Mouse (Mus musculus) bone marrow, adult 2 months (tissue): ENCODE measurements at regions not wholly inside any gene's neighbourhood (a gene's known extent, or its start where the extent isn't known, plus 50 kb on each side); places are given as distances from the start of the nearest gene placed in this dataset.

Experiments
- H3K27ac ChIP-seq: fragments of 200-500 bp; 2 replicates; pipeline ENCODE4 v1.5.1; 2012; ENCODE audit warnings: low read depth, mild to moderate bottlenecking, control low read depth, inconsistent platforms, low read length; ENCODE audit not compliant: control insufficient read depth, poor library complexity, insufficient read depth
- H3K4me1 ChIP-seq: fragments of 200-500 bp; 2 replicates; pipeline ENCODE4 v1.6.1; 2011; ENCODE audit warnings: low read length; ENCODE audit not compliant: control insufficient read depth, insufficient read depth
- H3K4me3 ChIP-seq: fragments of 200-500 bp; replicated peaks from 2 replicates; pipeline ENCODE3; 2011; ENCODE audit warnings: mild to moderate bottlenecking, low read depth, low read length, control low read depth; ENCODE audit not compliant: control insufficient read depth
- CTCF ChIP-seq: fragments of 200-500 bp; IDR thresholded peaks from 2 replicates; pipeline ENCODE4 v1.5.1; 2011; ENCODE audit warnings: low read length, control low read depth; ENCODE audit not compliant: control insufficient read depth, insufficient read depth
- POLR2A ChIP-seq: fragments of 200-500 bp; IDR thresholded peaks from 2 replicates; pipeline ENCODE4 v1.6.1; 2011; ENCODE audit warnings: low read depth, mild to moderate bottlenecking, control low read depth, low read length, borderline replicate concordance; ENCODE audit not compliant: control insufficient read depth
- WGBS: fragments of 180-500 bp; shearing (Covaris S2); methylation state at CpG from one replicate; pipeline ENCODE4 v1.1.7; 2018; 5-methylcytosine and 5-hydroxymethylcytosine counted together

- no peak for TF ChIP-seq CTCF
- TF ChIP-seq POLR2A = no peak
- H3K4me3 ChIP-seq = no peak overlapping the region
- no peak overlapping the region for H3K27ac ChIP-seq
- H3K4me1 ChIP-seq = no peaks in the 10 kb centered on the region
- WGBS = 84% methylated on average over 5 of the region's 5 CpGs
These were observed 70.2 kb upstream of the Kctd3 start for GRCm38 (mm10) chr1:189077861-189078260.

DNA sequence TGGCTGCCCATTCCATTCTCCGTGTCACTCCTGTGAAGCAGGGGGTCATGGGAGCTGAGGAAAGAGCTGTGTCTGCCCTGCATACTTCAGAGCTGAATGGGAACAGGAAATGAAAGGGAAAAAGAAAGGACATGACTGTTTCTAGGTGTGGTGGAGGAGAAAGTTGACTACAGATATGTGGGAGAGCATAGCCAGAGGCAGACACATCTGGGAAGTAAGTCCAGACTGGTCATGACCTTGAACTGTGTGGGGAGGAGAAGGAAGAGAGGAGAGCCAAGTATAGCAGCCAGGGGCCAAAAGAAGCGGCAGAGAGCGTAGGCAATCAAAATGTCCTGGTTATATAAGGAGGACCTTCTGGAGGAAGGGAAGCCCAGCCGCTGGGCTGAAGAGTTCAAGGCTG is 68.6 kb upstream of the Kctd3 start:
- Histone ChIP-seq H3K4me1 (no peaks in the 10 kb centered on the region), H3K27ac (no peak overlapping the region), H3K4me3 (no peak overlapping the region)
- TF ChIP-seq POLR2A (no peak), CTCF (no peak)
- 61% methylated on average over 4 of the region's 4 CpGs for WGBS

GRCm38 (mm10) chr1:189075671-189076070 is 68.0 kb upstream of the Kctd3 start:
- H3K4me1 ChIP-seq = no peaks in the 10 kb centered on the region
- TF ChIP-seq CTCF (no peak), POLR2A (no peak)
- WGBS = 65% methylated on average over 13 of the region's 13 CpGs
- no peak overlapping the region for H3K4me3 ChIP-seq
- H3K27ac ChIP-seq = no peak overlapping the region

- WGBS = 63% methylated on average over 2 of the region's 2 CpGs
- TF ChIP-seq POLR2A = no peak
- TF ChIP-seq CTCF = no peak
- Histone ChIP-seq H3K4me1 (no peaks in the 10 kb centered on the region), H3K4me3 (no peak overlapping the region), H3K27ac (no peak overlapping the region)
These were observed 64.9 kb upstream of the Kctd3 start for GRCm38 (mm10) chr1:189072516-189072915.

GRCm38 (mm10) chr1:189068204-189068603 is 60.6 kb upstream of the Kctd3 start:
- Histone ChIP-seq H3K4me3 (no peak overlapping the region), H3K4me1 (no peaks in the 10 kb centered on the region), H3K27ac (no peak overlapping the region)
- TF ChIP-seq CTCF (no peak), POLR2A (no peak)
- whole genome bisulfite sequencing = 49% methylated on average over 3 of the region's 3 CpGs

DNA sequence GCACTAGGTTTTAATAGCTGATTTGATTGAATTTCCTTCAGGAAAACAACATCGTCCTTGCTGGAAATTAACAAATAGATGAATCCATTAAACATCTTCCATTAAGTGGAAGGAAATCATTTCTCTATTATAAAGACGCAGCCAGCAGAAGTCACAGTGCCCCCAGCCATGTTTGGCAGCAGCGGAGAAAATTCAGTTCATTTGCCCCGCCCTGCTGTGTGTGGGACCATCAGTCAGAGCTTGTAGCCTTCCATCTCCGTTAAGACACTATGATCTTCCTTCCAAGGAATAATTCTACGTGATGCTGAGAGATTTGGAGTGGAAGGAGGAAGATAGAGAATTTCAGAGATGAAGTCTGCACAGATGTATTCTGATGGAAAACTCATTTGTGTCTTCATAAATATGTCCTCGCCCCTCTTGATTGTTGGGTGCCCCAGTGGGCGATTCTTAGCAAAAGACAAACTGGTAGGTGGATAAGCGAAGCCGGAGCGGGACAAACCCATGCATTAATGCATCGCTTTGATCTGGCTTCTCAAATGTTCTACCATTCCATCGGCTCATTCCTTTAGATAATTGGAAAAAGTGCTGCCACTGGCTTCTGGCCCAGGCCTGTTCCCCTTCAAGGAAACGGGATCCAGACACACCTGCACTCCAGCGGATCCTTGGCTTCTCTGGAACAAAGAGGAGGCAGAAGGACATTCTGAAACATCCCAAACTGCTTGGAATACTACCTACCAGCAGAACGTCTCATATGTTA is 59.7 kb upstream of the Kctd3 start:
- TF ChIP-seq POLR2A = no peak
- TF ChIP-seq CTCF = no peak
- H3K4me3 ChIP-seq = no peak overlapping the region
- WGBS = 82% methylated on average over 16 of the region's 16 CpGs
- H3K4me1 ChIP-seq = no peaks in the 10 kb centered on the region
- no peak overlapping the region for H3K27ac ChIP-seq

GRCm38 (mm10) chr1:189066446-189067151 is 59.0 kb upstream of the Kctd3 start:
- Histone ChIP-seq H3K4me3 (no peak overlapping the region), H3K4me1 (no peaks in the 10 kb centered on the region), H3K27ac (no peak overlapping the region)
- TF ChIP-seq POLR2A = no peak
- no peak for TF ChIP-seq CTCF
- 46% methylated on average over 7 of the region's 7 CpGs for WGBS

DNA sequence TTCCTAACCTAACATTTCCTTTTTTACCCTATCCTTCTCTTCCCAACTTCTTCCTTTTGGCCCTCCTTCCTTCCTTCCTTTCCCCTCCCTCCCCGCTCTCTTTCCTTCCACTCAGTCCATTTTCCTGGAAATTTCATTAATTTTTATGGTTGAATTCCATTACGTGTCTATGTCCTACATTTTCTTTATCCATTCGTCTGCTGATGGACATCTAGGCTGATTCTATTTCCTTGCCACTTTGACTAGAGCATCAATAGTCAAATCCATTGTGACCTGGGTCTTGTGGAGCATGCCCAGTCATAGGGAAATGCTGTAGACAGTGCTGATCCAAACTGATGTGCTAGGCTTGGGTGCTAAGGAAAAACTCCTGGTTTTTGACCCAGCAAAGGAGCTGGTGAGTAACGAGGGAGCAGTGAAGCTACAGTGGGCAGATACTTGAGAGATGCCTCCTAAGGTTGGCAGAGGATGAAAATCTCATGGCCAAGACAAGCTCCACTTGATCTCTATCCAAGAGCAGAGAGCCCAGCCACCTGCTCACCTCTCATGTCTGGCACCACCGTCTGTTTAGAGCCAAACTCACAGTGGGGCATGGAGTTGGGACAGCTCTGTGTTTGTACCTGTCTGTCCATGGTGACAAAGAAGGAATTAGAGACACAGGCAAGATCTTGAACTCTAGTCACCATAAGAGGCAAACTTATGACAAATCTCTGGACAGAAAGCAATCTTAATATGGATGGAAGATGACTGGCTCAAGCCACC is 57.7 kb upstream of the Kctd3 start:
- Histone ChIP-seq H3K4me3 (no peak overlapping the region), H3K4me1 (no peaks in the 10 kb centered on the region), H3K27ac (no peak overlapping the region)
- WGBS = 66% methylated on average over 5 of the region's 5 CpGs
- no peak for TF ChIP-seq POLR2A
- no peak for TF ChIP-seq CTCF
